Mouse (Mus musculus): Measurements from ENCODE around the gene Frk. TPM values are rescaled to one million over a fixed set of nuclear protein-coding genes. Genes with fewer than 3 reads are reported as not detected.
"Not testable (repeated sequence)": the region's sequence is repeated elsewhere in the genome, so short reads cannot be mapped to it uniquely, and the experiment has no call there.

Gene Frk
- polyA plus RNA-seq, 1 experiment, result 8.0 TPM

DNA sequence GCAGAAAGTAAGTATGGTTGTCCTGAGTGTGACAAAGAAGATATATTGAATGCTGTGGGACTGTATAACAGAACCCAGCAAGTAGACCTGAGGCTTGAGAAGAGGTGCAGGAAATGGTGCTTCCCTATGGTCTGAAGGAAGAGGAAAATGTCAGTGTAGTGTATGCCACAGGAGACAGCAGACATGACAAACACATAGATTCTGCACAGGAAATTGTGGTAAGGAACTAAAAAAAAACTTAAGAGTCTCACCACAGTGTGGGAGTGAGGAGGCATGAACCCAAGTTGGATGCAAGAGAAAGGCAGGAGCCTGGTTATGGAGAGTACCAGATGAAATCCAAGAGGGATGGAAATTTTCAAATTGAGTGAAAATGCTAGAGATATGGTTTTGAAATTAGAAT, 132.3 kb downstream of the Frk start:
- DNase-seq (ENCODE audit: low spot score), result no peak

DNA sequence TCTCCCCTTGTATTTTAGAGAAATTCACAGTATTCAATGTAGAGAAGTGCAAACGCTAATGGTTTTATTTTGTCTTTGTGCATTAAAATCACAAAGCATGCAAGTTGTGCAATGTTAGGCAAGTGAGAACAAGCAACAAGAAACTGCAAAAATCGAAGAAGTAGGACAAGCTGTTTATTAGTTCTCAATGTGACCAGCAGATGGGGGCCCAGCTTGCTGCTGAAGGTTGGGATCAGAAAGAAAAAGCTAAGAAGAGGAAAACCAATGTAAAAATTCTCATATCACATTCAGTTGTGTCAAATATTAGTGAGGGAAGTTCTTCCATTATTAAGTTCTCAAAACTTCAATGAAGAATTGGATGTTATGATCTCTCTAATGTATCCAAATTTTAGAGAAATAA, 134.0 kb downstream of the Frk start:
- DNase-seq (ENCODE audit: low spot score), result no peak

DNA sequence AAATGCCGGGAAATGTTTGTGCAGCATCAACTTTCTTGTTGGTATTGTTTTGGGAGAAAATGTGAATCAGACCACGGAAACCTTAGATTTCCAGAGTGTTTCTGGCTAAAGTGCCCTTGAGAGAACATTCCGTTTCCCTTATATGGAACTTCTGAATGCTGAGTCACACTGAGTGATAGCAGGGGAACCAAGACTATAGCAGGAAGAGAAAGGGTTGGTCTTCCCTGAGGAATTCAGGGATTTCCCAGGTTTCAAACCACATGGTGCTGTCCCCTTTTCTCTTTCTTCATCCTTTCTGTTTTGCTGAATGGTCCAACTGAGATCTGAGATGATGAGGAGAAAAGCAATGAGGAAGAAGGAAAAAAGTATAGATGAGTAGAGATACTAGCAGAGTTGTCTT, 135.3 kb downstream of the Frk start:
- DNase-seq (ENCODE audit: low spot score), result no peak

DNA sequence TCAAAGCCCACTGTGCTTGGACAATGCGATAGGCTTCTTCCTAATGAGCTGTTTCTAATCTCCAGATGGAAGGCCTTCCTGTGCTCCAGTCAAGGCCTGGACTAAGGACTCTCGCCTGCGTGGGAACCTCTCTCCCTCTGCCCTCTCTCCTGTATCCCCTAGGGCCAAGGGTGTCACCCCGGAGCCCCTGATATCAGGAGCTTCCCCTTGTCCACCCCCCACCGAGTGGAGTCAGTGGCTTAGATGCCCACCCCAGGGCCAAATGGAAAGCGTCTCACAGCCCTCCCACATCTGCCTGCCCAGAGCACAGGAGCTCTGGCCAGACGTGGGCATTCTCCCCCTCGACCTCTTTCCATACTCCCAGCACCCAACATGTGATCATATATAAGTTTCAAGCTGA, 137.3 kb downstream of the Frk start:
- DNase-seq (ENCODE audit: low spot score), result not testable (repeated sequence)

DNA sequence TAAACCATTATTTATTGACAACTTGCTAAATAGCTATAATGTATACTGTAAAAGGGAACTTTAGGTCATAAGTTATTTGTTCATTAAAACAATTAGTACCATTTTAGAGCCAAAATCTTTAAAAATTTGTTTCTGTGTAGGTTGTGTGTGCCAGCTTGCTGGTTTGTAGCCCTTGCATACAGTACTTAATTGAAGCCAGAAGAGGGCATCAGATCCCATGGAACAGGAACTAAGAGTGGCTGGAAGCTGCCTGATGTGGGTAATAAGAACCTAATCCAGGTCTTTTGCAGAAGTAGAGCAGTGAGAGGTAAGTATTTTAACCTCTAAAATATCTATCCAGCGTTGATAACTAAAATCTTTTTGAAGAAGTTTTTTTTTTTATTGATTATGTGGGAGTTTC, 155.0 kb downstream of the Frk start:
- no peak for DNase-seq (ENCODE audit: low spot score)

Other genes with a start within 250 kb of the Frk start
- 52.8 and 58.2 TPM in 2 replicates for gene Tspyl1, start 201.2 kb upstream of the Frk start, polyA plus RNA-seq (2012; rRNA removed)
- gene Tspyl4, start 186.0 kb upstream of the Frk start, polyA plus RNA-seq (2012; rRNA removed), result 11.1 and 15.2 TPM in 2 replicates
- gene Col10a1, start 93.4 kb upstream of the Frk start, polyA plus RNA-seq (2012; rRNA removed), result 0.06 and 0.11 TPM in 2 replicates
- 11.7 and 12.4 TPM in 2 replicates for gene Nt5dc1, start 64.8 kb upstream of the Frk start, polyA plus RNA-seq (2012; rRNA removed)

Data from urinary bladder, adult 2 months (tissue).